Mouse (Mus musculus): ENCODE measurements around the gene Tomm40l. TPM values are rescaled to one million over a fixed set of nuclear protein-coding genes. Genes with fewer than 3 reads are reported as not detected.
A peak's percentile ranks its signal among the peaks of the same experiment; 100 is the strongest.

Gene Tomm40l
- polyA plus RNA-seq, 1 experiment: 59.3 TPM

GRCm38 (mm10) chr1:171179487-171180171 lies 42.7 kb downstream of the Tomm40l start:
- Histone ChIP-seq H3K4me1 (ENCODE audit: control insufficient read depth, insufficient read depth, insufficient read length, low read length) (peaks cover 6% of the 10 kb centered on the region; the same call in 1 of the 2 replicates), H3K27ac (replicated peaks; ENCODE audit: low read depth, low read length) (no peak overlapping the region), H3K4me3 (ENCODE audit: insufficient read depth, low read depth, low read length) (no peak overlapping the region)

- H3K4me3 ChIP-seq (ENCODE audit: insufficient read depth, low read depth, low read length): no peak overlapping the region
- H3K4me1 ChIP-seq (ENCODE audit: control insufficient read depth, insufficient read depth, insufficient read length, low read length): peaks cover 14% of the 10 kb centered on the region
- no peak overlapping the region for H3K27ac ChIP-seq (replicated peaks; ENCODE audit: low read depth, low read length)
Measured at GRCm38 (mm10) chr1:171172779-171173178, 49.5 kb downstream of the Tomm40l start.

- Histone ChIP-seq H3K27ac (replicated peaks; ENCODE audit: low read depth, low read length) (peak overlapping the region; percentile 98), H3K4me3 (ENCODE audit: insufficient read depth, low read depth, low read length) (no peak overlapping the region), H3K4me1 (ENCODE audit: control insufficient read depth, insufficient read depth, insufficient read length, low read length) (peaks cover 14% of the 10 kb centered on the region)
Measured at GRCm38 (mm10) chr1:171171138-171171537, 51.2 kb downstream of the Tomm40l start.

- Histone ChIP-seq H3K4me3 (ENCODE audit: insufficient read depth, low read depth, low read length) (no peak overlapping the region), H3K4me1 (ENCODE audit: control insufficient read depth, insufficient read depth, insufficient read length, low read length) (peaks cover 14% of the 10 kb centered on the region), H3K27ac (replicated peaks; ENCODE audit: low read depth, low read length) (peak overlapping the region; percentile 98)
Measured at GRCm38 (mm10) chr1:171169913-171170312, 52.4 kb downstream of the Tomm40l start.

GRCm38 (mm10) chr1:171168906-171169305 lies 53.4 kb downstream of the Tomm40l start:
- no peak overlapping the region for H3K4me3 ChIP-seq (ENCODE audit: insufficient read depth, low read depth, low read length)
- H3K4me1 ChIP-seq (ENCODE audit: control insufficient read depth, insufficient read depth, insufficient read length, low read length): peaks cover 14% of the 10 kb centered on the region
- H3K27ac ChIP-seq (replicated peaks; ENCODE audit: low read depth, low read length): no peak overlapping the region

Other genes starting within 250 kb of the Tomm40l start
- gene Fcgr2b, start 246.0 kb downstream of the Tomm40l start, polyA plus RNA-seq (2012; ENCODE audit: insufficient read depth, insufficient read length, missing spikeins): 11.0 and 11.9 TPM in 2 replicates
- 2.2 and 3.9 TPM in 2 replicates for gene Fcgr4, start 203.6 kb downstream of the Tomm40l start, polyA plus RNA-seq (2012; ENCODE audit: insufficient read depth, insufficient read length, missing spikeins)
- gene Fcgr3, start 157.6 kb downstream of the Tomm40l start, polyA plus RNA-seq (2012; ENCODE audit: insufficient read depth, insufficient read length, missing spikeins): 15.9 and 17.1 TPM in 2 replicates
- 2.6 and 11.0 TPM in 2 replicates for gene Cfap126, start 108.6 kb downstream of the Tomm40l start, polyA plus RNA-seq (2012; ENCODE audit: insufficient read depth, insufficient read length, missing spikeins)
- gene Sdhc, start 71.9 kb downstream of the Tomm40l start, polyA plus RNA-seq (2012; ENCODE audit: insufficient read depth, insufficient read length, missing spikeins): 1,219 and 1,267 TPM in 2 replicates
- 4.6 and 5.3 TPM in 2 replicates for gene Mpz, start 71.8 kb downstream of the Tomm40l start, polyA plus RNA-seq (2012; ENCODE audit: insufficient read depth, insufficient read length, missing spikeins)
- 3.3 and 4.2 TPM in 2 replicates for gene Pcp4l1, start 26.2 kb downstream of the Tomm40l start, polyA plus RNA-seq (2012; ENCODE audit: insufficient read depth, insufficient read length, missing spikeins)
- gene Nr1i3, start 8.5 kb downstream of the Tomm40l start, polyA plus RNA-seq (2012; ENCODE audit: insufficient read depth, insufficient read length, missing spikeins): not detected in 2 replicates
- 3.5 and 19.0 TPM in 2 replicates for gene Apoa2, start 2.5 kb upstream of the Tomm40l start, polyA plus RNA-seq (2012; ENCODE audit: insufficient read depth, insufficient read length, missing spikeins)
- gene Fcer1g, start 11.9 kb upstream of the Tomm40l start, polyA plus RNA-seq (2012; ENCODE audit: insufficient read depth, insufficient read length, missing spikeins): 29.3 and 35.1 TPM in 2 replicates
- 0.50 and 1.2 TPM in 2 replicates for gene Adamts4, start 27.9 kb upstream of the Tomm40l start, polyA plus RNA-seq (2012; ENCODE audit: insufficient read depth, insufficient read length, missing spikeins)
- 1,478 and 1,710 TPM in 2 replicates for gene Ndufs2, start 28.9 kb upstream of the Tomm40l start, polyA plus RNA-seq (2012; ENCODE audit: insufficient read depth, insufficient read length, missing spikeins)
- gene B4galt3, start 47.8 kb upstream of the Tomm40l start, polyA plus RNA-seq (2012; ENCODE audit: insufficient read depth, insufficient read length, missing spikeins): 11.3 and 12.1 TPM in 2 replicates
- 12.3 and 15.2 TPM in 2 replicates for gene Ppox, start 58.7 kb upstream of the Tomm40l start, polyA plus RNA-seq (2012; ENCODE audit: insufficient read depth, insufficient read length, missing spikeins)
- 11.7 and 14.7 TPM in 2 replicates for gene Usp21, start 65.5 kb upstream of the Tomm40l start, polyA plus RNA-seq (2012; ENCODE audit: insufficient read depth, insufficient read length, missing spikeins)
- gene Ufc1, start 72.5 kb upstream of the Tomm40l start, polyA plus RNA-seq (2012; ENCODE audit: insufficient read depth, insufficient read length, missing spikeins): 149 and 183 TPM in 2 replicates
- 22.3 and 27.1 TPM in 2 replicates for gene Dedd, start 106.6 kb upstream of the Tomm40l start, polyA plus RNA-seq (2012; ENCODE audit: insufficient read depth, insufficient read length, missing spikeins)
- 41.1 and 62.5 TPM in 2 replicates for gene Nit1, start 123.1 kb upstream of the Tomm40l start, polyA plus RNA-seq (2012; ENCODE audit: insufficient read depth, insufficient read length, missing spikeins)
- 73.2 and 83.7 TPM in 2 replicates for gene Pfdn2, start 123.2 kb upstream of the Tomm40l start, polyA plus RNA-seq (2012; ENCODE audit: insufficient read depth, insufficient read length, missing spikeins)
- gene Klhdc9, start 138.3 kb upstream of the Tomm40l start, polyA plus RNA-seq (2012; ENCODE audit: insufficient read depth, insufficient read length, missing spikeins): not detected in 2 replicates
- not detected in 2 replicates for gene Nectin4, start 147.6 kb upstream of the Tomm40l start, polyA plus RNA-seq (2012; ENCODE audit: insufficient read depth, insufficient read length, missing spikeins)
- 2.1 and 3.0 TPM in 2 replicates for gene Arhgap30, start 166.4 kb upstream of the Tomm40l start, polyA plus RNA-seq (2012; ENCODE audit: insufficient read depth, insufficient read length, missing spikeins)
- gene Usf1, start 188.8 kb upstream of the Tomm40l start, polyA plus RNA-seq (2012; ENCODE audit: insufficient read depth, insufficient read length, missing spikeins): 13.1 and 18.2 TPM in 2 replicates
- gene Tstd1, start 196.4 kb upstream of the Tomm40l start, polyA plus RNA-seq (2012; ENCODE audit: insufficient read depth, insufficient read length, missing spikeins): not detected in 2 replicates
- gene F11r, start 215.0 kb upstream of the Tomm40l start, polyA plus RNA-seq (2012; ENCODE audit: insufficient read depth, insufficient read length, missing spikeins): 42.9 and 45.1 TPM in 2 replicates